28 mouse cellular contexts compared by ENCODE assay signal in genomic region chr5:65150376-65150955, GRCm38 (mm10). TPM values are rescaled to one million over a fixed set of nuclear protein-coding genes. Genes with fewer than 3 reads are reported as not detected.
A peak's percentile ranks its signal among the peaks of the same experiment; 100 is the strongest.
DNase-seq lines count a peak whose midpoint lies in the region; ATAC-seq and TF ChIP-seq lines count a peak whose summit lies in the region.
"Had no signal": no experiment of that assay in that cellular context is flagged by ENCODE, and none has a peak within 500 bp of the region (broad histone marks: within the 10 kb centered on the region; RNA-seq: fewer than 3 reads in every experiment).

No protein-coding gene starts in this region.

- 81% methylated on average over 8 of the region's 8 CpGs for WGBS in kidney, embryonic 15.5 days
- 64% methylated on average over 8 of the region's 8 CpGs for WGBS in lung, embryonic 14.5 days
- 63% methylated on average over 8 of the region's 8 CpGs for WGBS in lung, postnatal 0 days

- no peak overlapping the region for H3K4me3 ChIP-seq in kidney, embryonic 15.5 days (replicated peaks)
- no peak overlapping the region for H3K4me3 ChIP-seq in lung, embryonic 14.5 days (ENCODE audit: low read depth, low read length)
- H3K4me3 ChIP-seq in lung, postnatal 0 days (ENCODE audit: low read depth, low read length) = no peak overlapping the region
- H3K4me3 ChIP-seq: embryonic facial prominence, embryonic 10.5 days; embryonic facial prominence, embryonic 13.5 days; erythroblast, embryonic 14.5 days; forebrain, embryonic 12.5 days; forebrain, embryonic 15.5 days; heart, embryonic 12.5 days; heart, embryonic 15.5 days; hindbrain, embryonic 10.5 days had no signal

- H3K27ac ChIP-seq in kidney, embryonic 15.5 days = no peak overlapping the region
- H3K27ac ChIP-seq in lung, embryonic 14.5 days (ENCODE audit: low read depth) = no peak overlapping the region
- no peak overlapping the region for H3K27ac ChIP-seq in lung, postnatal 0 days (ENCODE audit: low read length)
- H3K27ac ChIP-seq: embryonic facial prominence, embryonic 10.5 days; embryonic facial prominence, embryonic 13.5 days; forebrain, embryonic 12.5 days; forebrain, embryonic 15.5 days; heart, embryonic 15.5 days; hindbrain, embryonic 10.5 days had no signal

- TF ChIP-seq CTCF in lung, embryonic 14.5 days (IDR thresholded peaks at IDR 0.05; ENCODE audit: low read depth) = no peak
- no peak for TF ChIP-seq CTCF in lung, postnatal 0 days (IDR thresholded peaks at IDR 0.05)

- peaks cover 31% of the 10 kb centered on the region for H3K36me3 ChIP-seq in kidney, embryonic 15.5 days
- H3K36me3 ChIP-seq in lung, embryonic 14.5 days (ENCODE audit: insufficient read depth) = peaks cover 21% of the 10 kb centered on the region
- H3K36me3 ChIP-seq in lung, postnatal 0 days (ENCODE audit: insufficient read depth, low read length) = no peaks in the 10 kb centered on the region; the same call in 1 of the 2 replicates

- no peaks in the 10 kb centered on the region for H3K27me3 ChIP-seq in kidney, embryonic 15.5 days
- no peaks in the 10 kb centered on the region for H3K27me3 ChIP-seq in lung, embryonic 14.5 days (ENCODE audit: insufficient read depth, low read length)
- H3K27me3 ChIP-seq in lung, postnatal 0 days (replicated peaks; ENCODE audit: insufficient read depth, low read length) = no peaks in the 10 kb centered on the region
- H3K27me3 ChIP-seq: embryonic facial prominence, embryonic 13.5 days; forebrain, embryonic 12.5 days; forebrain, embryonic 15.5 days; heart, embryonic 12.5 days; heart, embryonic 15.5 days had no signal

- H3K9ac ChIP-seq in kidney, embryonic 15.5 days = no peak overlapping the region
- no peak overlapping the region for H3K9ac ChIP-seq in lung, embryonic 14.5 days
- no peak overlapping the region for H3K9ac ChIP-seq in lung, postnatal 0 days (replicated peaks; ENCODE audit: low read depth)
- H3K9ac ChIP-seq: embryonic facial prominence, embryonic 13.5 days; forebrain, embryonic 12.5 days; forebrain, embryonic 15.5 days; heart, embryonic 12.5 days; heart, embryonic 15.5 days had no signal

- DNase-seq in kidney, adult 11 months = peak; percentile 39
- no peak for DNase-seq in kidney, postnatal 4 days
- peak; percentile 19 to 61 for DNase-seq in kidney, adult 8-10 months
- peak; percentile 30 for DNase-seq in lung, embryonic 14.5 days
- DNase-seq in lung, postnatal 14 days = no peak
- DNase-seq in lung, postnatal 0 days (ENCODE audit: low spot score) = peak; percentile 72
- no peak for DNase-seq in lung, postnatal 10 days
- DNase-seq: adrenal gland, adult 8-10 months; adrenal gland, postnatal 25 days; cerebellum, adult 11-12 months; cerebellum, adult 8-10 months; cerebellum, postnatal 10 days; cerebellum, postnatal 36 days; embryo, embryonic 11 days; gastrocnemius, postnatal 25 days; heart, adult 18-20 months; heart, postnatal 10 days; heart, postnatal 36 days had no signal

- H3K4me1 ChIP-seq in kidney, embryonic 15.5 days = no peaks in the 10 kb centered on the region
- H3K4me1 ChIP-seq in lung, embryonic 14.5 days (ENCODE audit: insufficient read depth) = no peaks in the 10 kb centered on the region
- H3K4me1 ChIP-seq in lung, postnatal 0 days (ENCODE audit: insufficient read depth, low read depth, low read length) = no peaks in the 10 kb centered on the region
- H3K4me1 ChIP-seq: embryonic facial prominence, embryonic 10.5 days; embryonic facial prominence, embryonic 13.5 days; forebrain, embryonic 12.5 days; hindbrain, embryonic 10.5 days had no signal

- TF ChIP-seq EP300 in lung, postnatal 0 days (IDR thresholded peaks at IDR 0.05) = peak; percentile 67

- no peak for ATAC-seq in kidney, embryonic 15.5 days (replicated peaks; ENCODE audit: low FRiP score)
- ATAC-seq in lung, embryonic 14.5 days (ENCODE audit: insufficient read depth) = peak; percentile 63; the same call in 1 of the 2 replicates
- peak; percentile 94 for ATAC-seq in lung, postnatal 0 days
- ATAC-seq: activated CD4-positive, CD25-positive, alpha-beta regulatory T cell, adult 4 months; forebrain, embryonic 15.5 days had no signal

- H3K9me3 ChIP-seq in kidney, embryonic 15.5 days (replicated peaks) = no peaks in the 10 kb centered on the region
- H3K9me3 ChIP-seq in lung, embryonic 14.5 days (ENCODE audit: low read depth, low read length) = no peaks in the 10 kb centered on the region
- H3K9me3 ChIP-seq in lung, postnatal 0 days (ENCODE audit: low read length) = no peaks in the 10 kb centered on the region
- H3K9me3 ChIP-seq: embryonic facial prominence, embryonic 10.5 days; embryonic facial prominence, embryonic 13.5 days; forebrain, embryonic 12.5 days; forebrain, embryonic 15.5 days; heart, embryonic 12.5 days; heart, embryonic 15.5 days; hindbrain, embryonic 10.5 days had no signal

- H3K4me2 ChIP-seq in kidney, embryonic 15.5 days = no peak overlapping the region
- H3K4me2 ChIP-seq in lung, embryonic 14.5 days = no peak overlapping the region
- H3K4me2 ChIP-seq in lung, postnatal 0 days (replicated peaks; ENCODE audit: low read depth, low read length) = no peak overlapping the region
- H3K4me2 ChIP-seq: embryonic facial prominence, embryonic 13.5 days; forebrain, embryonic 12.5 days; forebrain, embryonic 15.5 days; heart, embryonic 12.5 days; heart, embryonic 15.5 days had no signal

RNA-seq across cellular contexts. Expression of gene Klhl5, which starts 43.1 kb away (rescaled TPM):
- polyA plus RNA-seq in kidney, embryonic 15.5 days (2015; fragmentation: Nextera tagmentation; extraction: Ambion mirVana) = 18.4 and 19.0 TPM in 2 replicates
- 30.7 and 31.8 TPM in 2 replicates for polyA plus RNA-seq in lung, embryonic 14.5 days (2014; fragmentation: Nextera tagmentation; extraction: Ambion mirVana)
- polyA plus RNA-seq in lung, postnatal 0 days (2015; fragmentation: Nextera tagmentation; extraction: Ambion mirVana) = 69.3 and 72.0 TPM in 2 replicates

RNA-seq across cellular contexts. Expression of gene Wdr19, which starts 49.0 kb away (rescaled TPM):
- polyA plus RNA-seq in kidney, embryonic 15.5 days (2015; fragmentation: Nextera tagmentation; extraction: Ambion mirVana) = 9.9 and 13.7 TPM in 2 replicates
- polyA plus RNA-seq in lung, embryonic 14.5 days (2014; fragmentation: Nextera tagmentation; extraction: Ambion mirVana) = 10.8 and 12.9 TPM in 2 replicates
- 8.6 and 9.3 TPM in 2 replicates for polyA plus RNA-seq in lung, postnatal 0 days (2015; fragmentation: Nextera tagmentation; extraction: Ambion mirVana)
- polyA plus RNA-seq: erythroblast, embryonic 14.5 days had no signal

RNA-seq across cellular contexts. Expression of gene Tmem156, which starts 58.5 kb away (rescaled TPM):
- polyA plus RNA-seq in kidney, embryonic 15.5 days (2015; fragmentation: Nextera tagmentation; extraction: Ambion mirVana) = 0.15 and 0.31 TPM in 2 replicates
- 0.47 and 0.53 TPM in 2 replicates for polyA plus RNA-seq in lung, embryonic 14.5 days (2014; fragmentation: Nextera tagmentation; extraction: Ambion mirVana)
- polyA plus RNA-seq in lung, postnatal 0 days (2015; fragmentation: Nextera tagmentation; extraction: Ambion mirVana) = 1.9 TPM in 2 replicates
- polyA plus RNA-seq: erythroblast, embryonic 14.5 days; forebrain, embryonic 12.5 days; heart, embryonic 15.5 days; hindbrain, embryonic 10.5 days had no signal

Comparison
In these comparisons a context has a peak if more than half of its experiments do, and no peak if none do; other contexts are left out.
1. DNase-seq: peak in kidney, adult 11 months (single experiment), kidney, adult 8-10 months (2 of 2), lung, embryonic 14.5 days (single experiment) and lung, postnatal 0 days (single experiment); none in kidney, postnatal 4 days (0 of 2), lung, postnatal 14 days (single experiment) and lung, postnatal 10 days (single experiment).